Mouse (Mus musculus): Measurements from ENCODE around the gene Ank3. TPM values are rescaled to one million over a fixed set of nuclear protein-coding genes. Genes with fewer than 3 reads are reported as not detected.

Gene Ank3
- total and polyA plus RNA-seq, 3 experiments, result 3.2 to 6.7 TPM; not detected in 1

- H3K36me3 ChIP-seq (ENCODE audit: control insufficient read depth in 1 of 2, insufficient read depth in 2 of 2, low read length in 2 of 2), result peaks cover 0 to 12% of the 10 kb centered on the region in 2 experiments; a peak in 2 of 4 replicates
- no peak for DNase-seq (ENCODE audit: low read depth, low spot score)
- TF ChIP-seq TBP (IDR thresholded peaks at IDR 0.05; ENCODE audit: low read depth, low read length) (no peak), RCOR1 (IDR thresholded peaks at IDR 0.05; ENCODE audit: low read depth, low read length) (no peak), USF2 (IDR thresholded peaks at IDR 0.05; ENCODE audit: borderline replicate concordance in 1 of 2, insufficient read depth in 1 of 2, low read depth in 1 of 2, low read length in 2 of 2) (no peak), NELFE (IDR thresholded peaks at IDR 0.05; ENCODE audit: low read depth, low read length) (no peak), MXI1 (IDR thresholded peaks at IDR 0.05; ENCODE audit: low read depth, low read length) (no peak), POLR2AphosphoS2 (IDR thresholded peaks at IDR 0.05; ENCODE audit: low read length) (no peak), NRF1 (IDR thresholded peaks at IDR 0.05; ENCODE audit: insufficient read depth, low read depth, low read length, poor library complexity, severe bottlenecking) (no peak), CTCF (IDR thresholded peaks at IDR 0.05 in 2 of 3, conservative IDR thresholded peaks at IDR 0.05 in 1 of 3; ENCODE audit: control insufficient read depth in 1 of 3, insufficient read depth in 1 of 3, low read depth in 2 of 3, low read length in 3 of 3, poor library complexity in 1 of 3, severe bottlenecking in 1 of 3) (no peak), TAL1 (IDR thresholded peaks at IDR 0.05; ENCODE audit: low read length) (no peak), MYB (IDR thresholded peaks at IDR 0.05; ENCODE audit: low read depth, low read length) (no peak), ZNF384 (IDR thresholded peaks at IDR 0.05; ENCODE audit: low read depth, low read length) (no peak), BHLHE40 (IDR thresholded peaks at IDR 0.05; ENCODE audit: borderline replicate concordance, low read depth, low read length) (no peak), E2F4 (IDR thresholded peaks at IDR 0.05; ENCODE audit: borderline replicate concordance, low read depth, low read length) (no peak), MAZ (IDR thresholded peaks at IDR 0.05; ENCODE audit: low read depth, low read length) (no peak), GATA1 (IDR thresholded peaks at IDR 0.05; ENCODE audit: low read depth, low read length) (no peak), ELF1 (IDR thresholded peaks at IDR 0.05; ENCODE audit: low read depth, low read length) (no peak), RAD21 (IDR thresholded peaks at IDR 0.05; ENCODE audit: low read depth, low read length) (no peak)
These were observed 517.0 kb downstream of the Ank3 start for GRCm38 (mm10) chr10:69915566-69915965.

GRCm38 (mm10) chr10:69916205-69916604 is 517.6 kb downstream of the Ank3 start:
- H3K36me3 ChIP-seq (ENCODE audit: control insufficient read depth in 1 of 2, insufficient read depth in 2 of 2, low read length in 2 of 2), result peaks cover 0 to 10% of the 10 kb centered on the region in 2 experiments; a peak in 2 of 4 replicates
- no peak for TF ChIP-seq NRF1 (IDR thresholded peaks at IDR 0.05; ENCODE audit: insufficient read depth, low read depth, low read length, poor library complexity, severe bottlenecking)
- no peak for TF ChIP-seq RCOR1 (IDR thresholded peaks at IDR 0.05; ENCODE audit: low read depth, low read length)
- TF ChIP-seq MAX (IDR thresholded peaks at IDR 0.05; ENCODE audit: low read length), result no peak
- no peaks in the 10 kb centered on the region for H3K79me2 ChIP-seq (ENCODE audit: control insufficient read depth, insufficient read depth, low read length, poor library complexity)
- peaks cover 0 to 2% of the 10 kb centered on the region in 2 experiments; a peak in 2 of 4 replicates for H3K27me3 ChIP-seq (ENCODE audit: control insufficient read depth in 1 of 2, insufficient read depth in 2 of 2, low read length in 2 of 2)
- peaks cover 5 to 19% of the 10 kb centered on the region in 2 experiments for H3K4me1 ChIP-seq (ENCODE audit: control insufficient read depth in 1 of 2, insufficient read depth in 2 of 2, low read length in 2 of 2)
- no peak for DNase-seq (ENCODE audit: low read depth, low spot score)
- no peak overlapping the region for H3K9ac ChIP-seq (ENCODE audit: control insufficient read depth, low read depth, low read length, poor library complexity, severe bottlenecking)
- no peak overlapping the region for H3K27ac ChIP-seq (ENCODE audit: control insufficient read depth, low read depth, low read length)
- H3K4me3 ChIP-seq (ENCODE audit: control insufficient read depth in 1 of 2, insufficient read depth in 1 of 2, low read depth in 2 of 2, low read length in 2 of 2), result no peak overlapping the region
- H3K9me3 ChIP-seq (replicated peaks; ENCODE audit: insufficient read depth, low read length), result no peaks in the 10 kb centered on the region

More at GRCm38 (mm10) chr10:69915566-69915965, 517.0 kb downstream of the Ank3 start:
- Histone ChIP-seq H3K27me3 (ENCODE audit: control insufficient read depth in 1 of 2, insufficient read depth in 2 of 2, low read length in 2 of 2) (peaks cover 0 to 2% of the 10 kb centered on the region in 2 experiments; a peak in 2 of 4 replicates), H3K9ac (ENCODE audit: control insufficient read depth, low read depth, low read length, poor library complexity, severe bottlenecking) (no peak overlapping the region), H3K4me1 (ENCODE audit: control insufficient read depth in 1 of 2, insufficient read depth in 2 of 2, low read length in 2 of 2) (peaks cover 5 to 20% of the 10 kb centered on the region in 2 experiments), H3K9me3 (replicated peaks; ENCODE audit: insufficient read depth, low read length) (no peaks in the 10 kb centered on the region), H3K4me3 (ENCODE audit: control insufficient read depth in 1 of 2, insufficient read depth in 1 of 2, low read depth in 2 of 2, low read length in 2 of 2) (no peak overlapping the region), H3K79me2 (ENCODE audit: control insufficient read depth, insufficient read depth, low read length, poor library complexity) (no peaks in the 10 kb centered on the region), H3K27ac (ENCODE audit: control insufficient read depth, low read depth, low read length) (no peak overlapping the region)

Data from MEL (cell line).